16 mouse cellular contexts compared by ENCODE assay signal in genomic region chr17:71673092-71673491, GRCm38 (mm10). TPM values are rescaled to one million over a fixed set of nuclear protein-coding genes. Genes with fewer than 3 reads are reported as not detected.
A peak's percentile ranks its signal among the peaks of the same experiment; 100 is the strongest.
DNase-seq lines count a peak whose midpoint lies in the region; ATAC-seq and TF ChIP-seq lines count a peak whose summit lies in the region.
"Had no signal": no experiment of that assay in that cellular context is flagged by ENCODE, and none has a peak within 500 bp of the region (broad histone marks: within the 10 kb centered on the region; RNA-seq: fewer than 3 reads in every experiment).

Gene Togaram2, plus strand, starts transcription at chr17:71673261.

- TF ChIP-seq EP300 in stomach, postnatal 0 days (optimal IDR thresholded peaks at IDR 0.05) = no peak

- H3K4me3 ChIP-seq in hindbrain, embryonic 15.5 days = no peak within 1 kb of the TSS
- no peak within 1 kb of the TSS for H3K4me3 ChIP-seq in hindbrain, embryonic 10.5 days
- no peak within 1 kb of the TSS for H3K4me3 ChIP-seq in stomach, postnatal 0 days (ENCODE audit: low read depth, low read length)
- H3K4me3 ChIP-seq: erythroblast, embryonic 14.5 days had no signal

- H3K9ac ChIP-seq in hindbrain, embryonic 15.5 days = no peak within 1 kb of the TSS
- H3K9ac ChIP-seq in stomach, postnatal 0 days (ENCODE audit: low read length) = peak within 1 kb of the TSS; percentile 23; the same call in 1 of the 2 replicates

- H3K36me3 ChIP-seq in hindbrain, embryonic 15.5 days = no peaks in the 10 kb centered on the region
- no peaks in the 10 kb centered on the region for H3K36me3 ChIP-seq in hindbrain, embryonic 10.5 days
- no peaks in the 10 kb centered on the region for H3K36me3 ChIP-seq in stomach, postnatal 0 days (ENCODE audit: control insufficient read depth, insufficient read depth, low read length)

- no peak for DNase-seq in hindbrain, embryonic 10.5 days (ENCODE audit: low spot score)
- DNase-seq in ovary, postnatal 36 days (ENCODE audit: low spot score) = peak; percentile 39
- DNase-seq in ovary, postnatal 14 days (ENCODE audit: low spot score) = no peak
- peak; percentile 71 to 84 for DNase-seq in lung, adult 18-20 months
- DNase-seq in stomach, postnatal 0 days (ENCODE audit: low spot score) = no peak
- DNase-seq in cerebellum, adult 11 months = no peak
- DNase-seq: gastrocnemius, postnatal 25 days; heart, postnatal 14 days; kidney, adult 9 months; layer of hippocampus, adult 9-11 months; left cerebral cortex, postnatal 4 days; right cerebral cortex, postnatal 25 days; thymus, postnatal 36 days had no signal

- H3K4me2 ChIP-seq in hindbrain, embryonic 15.5 days = no peak within 1 kb of the TSS
- H3K4me2 ChIP-seq in stomach, postnatal 0 days (replicated peaks; ENCODE audit: low read depth) = no peak within 1 kb of the TSS

- ATAC-seq in hindbrain, embryonic 15.5 days (ENCODE audit: low FRiP score, low read depth) = peak; percentile 69; the same call in 1 of the 2 replicates
- peak; percentile 45; the same call in 1 of the 2 replicates for ATAC-seq in stomach, postnatal 0 days (ENCODE audit: low FRiP score, low TSS enrichment)
- ATAC-seq: CD4-positive, CD25-positive, alpha-beta regulatory T cell, adult 4 months had no signal

- H3K27ac ChIP-seq in hindbrain, embryonic 15.5 days (replicated peaks) = no peak within 1 kb of the TSS
- no peak within 1 kb of the TSS for H3K27ac ChIP-seq in hindbrain, embryonic 10.5 days
- no peak within 1 kb of the TSS; the same call in 1 of the 2 replicates for H3K27ac ChIP-seq in stomach, postnatal 0 days (replicated peaks)

- no peaks in the 10 kb centered on the region for H3K27me3 ChIP-seq in hindbrain, embryonic 15.5 days
- no peaks in the 10 kb centered on the region for H3K27me3 ChIP-seq in hindbrain, embryonic 10.5 days (ENCODE audit: insufficient read depth, poor library complexity, severe bottlenecking)
- no peaks in the 10 kb centered on the region for H3K27me3 ChIP-seq in stomach, postnatal 0 days (ENCODE audit: control insufficient read depth, insufficient read depth, low read length)

- no peak for TF ChIP-seq CTCF in stomach, postnatal 0 days (IDR thresholded peaks at IDR 0.05; ENCODE audit: low read depth)

- no peaks in the 10 kb centered on the region for H3K9me3 ChIP-seq in hindbrain, embryonic 15.5 days
- no peaks in the 10 kb centered on the region for H3K9me3 ChIP-seq in hindbrain, embryonic 10.5 days
- no peaks in the 10 kb centered on the region for H3K9me3 ChIP-seq in stomach, postnatal 0 days (ENCODE audit: control insufficient read depth, low read length)

- peaks cover 3% of the 10 kb centered on the region for H3K4me1 ChIP-seq in hindbrain, embryonic 15.5 days (replicated peaks)
- H3K4me1 ChIP-seq in hindbrain, embryonic 10.5 days (replicated peaks) = peaks cover 28% of the 10 kb centered on the region
- H3K4me1 ChIP-seq in stomach, postnatal 0 days (replicated peaks; ENCODE audit: control insufficient read depth, insufficient read depth) = peaks cover 4% of the 10 kb centered on the region; the same call in 1 of the 2 replicates

- 49% methylated on average over 9 of the region's 9 CpGs for WGBS in hindbrain, embryonic 15.5 days
- WGBS in hindbrain, embryonic 10.5 days = 50% methylated on average over 9 of the region's 9 CpGs
- 45% methylated on average over 9 of the region's 9 CpGs for WGBS in stomach, postnatal 0 days

RNA-seq across cellular contexts. Expression of gene Togaram2, which starts in this region (rescaled TPM):
- polyA plus RNA-seq in hindbrain, embryonic 15.5 days (2015; fragmentation: Nextera tagmentation; extraction: Ambion mirVana) = 0.45 and 0.75 TPM in 2 replicates
- polyA plus RNA-seq in hindbrain, embryonic 10.5 days (2016; fragmentation: Nextera tagmentation; extraction: Ambion mirVana) = 0.05 and 0.09 TPM in 2 replicates
- 0.55 and 0.68 TPM in 2 replicates for polyA plus RNA-seq in stomach, postnatal 0 days (2015; fragmentation: Nextera tagmentation; extraction: Ambion mirVana)
- polyA plus RNA-seq: CD4-positive, CD25-positive, alpha-beta regulatory T cell, adult 4 months; erythroblast, embryonic 14.5 days had no signal

Comparison
In these comparisons a context has a peak if more than half of its experiments do, and no peak if none do; other contexts are left out.
1. DNase-seq: peak in ovary, postnatal 36 days (single experiment) and lung, adult 18-20 months (2 of 2); none in hindbrain, embryonic 10.5 days (single experiment), ovary, postnatal 14 days (single experiment), stomach, postnatal 0 days (single experiment) and cerebellum, adult 11 months (single experiment).
2. Peak in ATAC-seq in hindbrain, embryonic 15.5 days; RNA of the gene not detected or under 1 TPM.
3. Peak in ATAC-seq and H3K9ac ChIP-seq in stomach, postnatal 0 days; RNA of the gene not detected or under 1 TPM.